Mouse (Mus musculus): ENCODE measurements at regions not wholly inside any gene's neighbourhood (a gene's known extent, or its start where the extent isn't known, plus 50 kb on each side); places are given as distances from the start of the nearest gene placed in this dataset.

GRCm38 (mm10) chr16:76899083-76899482, 114.4 kb upstream of the Usp25 start:
- Histone ChIP-seq H3K4me1 (peaks cover 4% of the 10 kb centered on the region; the same call in 1 of the 2 replicates), H3K36me3 (no peaks in the 10 kb centered on the region), H3K9ac (no peak overlapping the region), H3K27me3 (replicated peaks) (no peaks in the 10 kb centered on the region), H3K9me3 (no peaks in the 10 kb centered on the region), H3K4me2 (0 out of 2 replicates have a peak overlapping the region, but pooled peaks have one; percentile 38), H3K4me3 (no peak overlapping the region), H3K27ac (replicated peaks) (no peak overlapping the region)
- 16% methylated on average over 7 of the region's 7 CpGs for WGBS
- no peak for ATAC-seq (ENCODE audit: extremely low read depth, insufficient number of reproducible peaks, low FRiP score, low TSS enrichment)

GRCm38 (mm10) chr16:76896305-76896704, 117.2 kb upstream of the Usp25 start:
- no peak for ATAC-seq (ENCODE audit: extremely low read depth, insufficient number of reproducible peaks, low FRiP score, low TSS enrichment)

DNA sequence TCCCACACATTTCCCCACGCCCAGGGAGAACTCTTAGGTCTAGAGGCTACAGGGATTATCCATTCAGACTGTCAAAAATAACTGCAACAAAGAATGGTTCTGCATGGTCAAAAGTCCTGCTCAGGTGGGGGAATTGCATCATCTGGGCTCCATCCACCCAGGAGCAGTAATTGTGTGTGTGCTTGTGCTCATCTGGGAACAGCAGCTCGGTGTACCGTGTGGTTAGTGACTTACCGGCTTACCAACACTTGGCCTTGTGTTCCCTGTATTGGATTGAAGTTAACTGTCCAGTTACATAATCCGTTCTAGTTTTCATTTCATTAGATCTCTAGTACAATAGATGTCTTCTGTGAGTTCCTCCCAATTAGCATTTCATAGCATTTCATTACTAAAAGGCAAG, 117.7 kb upstream of the Usp25 start:
- Histone ChIP-seq H3K27me3 (replicated peaks) (no peaks in the 10 kb centered on the region), H3K4me1 (peaks cover 4% of the 10 kb centered on the region; the same call in 1 of the 2 replicates), H3K9ac (no peak overlapping the region), H3K4me3 (no peak overlapping the region), H3K36me3 (no peaks in the 10 kb centered on the region), H3K4me2 (no peak overlapping the region), H3K27ac (replicated peaks) (no peak overlapping the region), H3K9me3 (no peaks in the 10 kb centered on the region)
- WGBS, result 80% methylated on average over 5 of the region's 5 CpGs
- no peak for ATAC-seq (ENCODE audit: extremely low read depth, insufficient number of reproducible peaks, low FRiP score, low TSS enrichment)

More at GRCm38 (mm10) chr16:76896305-76896704, 117.2 kb upstream of the Usp25 start:
- peaks cover 4% of the 10 kb centered on the region; the same call in 1 of the 2 replicates for H3K4me1 ChIP-seq
- no peaks in the 10 kb centered on the region for H3K9me3 ChIP-seq
- peak overlapping the region; percentile 45 for H3K4me2 ChIP-seq
- no peaks in the 10 kb centered on the region for H3K36me3 ChIP-seq
- 0 out of 2 replicates have a peak overlapping the region, but pooled peaks have one; percentile 24 for H3K9ac ChIP-seq
- no peaks in the 10 kb centered on the region for H3K27me3 ChIP-seq (replicated peaks)
- no peak overlapping the region for H3K27ac ChIP-seq (replicated peaks)
- H3K4me3 ChIP-seq, result no peak overlapping the region; the same call in 1 of the 2 replicates
- WGBS, result 39% methylated on average over 13 of the region's 13 CpGs

DNA sequence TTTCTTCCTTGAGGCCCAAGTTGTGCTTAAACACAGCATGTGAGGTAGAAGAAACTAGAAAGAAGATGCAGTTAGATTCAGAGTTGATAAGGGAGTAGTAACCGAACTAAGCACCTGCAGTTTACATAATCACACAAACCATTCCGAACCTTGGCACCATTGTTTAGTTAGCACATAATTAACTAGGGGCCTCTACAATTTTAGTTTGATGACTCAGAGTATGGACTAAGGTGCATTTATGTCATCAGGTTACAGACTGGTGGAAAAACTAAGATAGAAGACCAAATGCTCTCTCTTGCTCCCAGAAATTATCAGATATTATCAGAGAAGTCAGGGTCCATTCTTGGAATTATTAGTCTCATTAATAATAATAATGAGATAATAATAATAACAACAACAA, 134.9 kb upstream of the Usp25 start:
- H3K36me3 ChIP-seq, result no peaks in the 10 kb centered on the region
- H3K27ac ChIP-seq (replicated peaks), result no peak overlapping the region
- 80% methylated on average over 2 of the region's 2 CpGs for WGBS
- no peak overlapping the region for H3K4me2 ChIP-seq
- H3K9ac ChIP-seq, result no peak overlapping the region
- no peak overlapping the region for H3K4me3 ChIP-seq
- H3K27me3 ChIP-seq (replicated peaks), result no peaks in the 10 kb centered on the region
- no peaks in the 10 kb centered on the region for H3K9me3 ChIP-seq
- no peak for ATAC-seq (ENCODE audit: extremely low read depth, insufficient number of reproducible peaks, low FRiP score, low TSS enrichment)
- no peaks in the 10 kb centered on the region for H3K4me1 ChIP-seq

DNA sequence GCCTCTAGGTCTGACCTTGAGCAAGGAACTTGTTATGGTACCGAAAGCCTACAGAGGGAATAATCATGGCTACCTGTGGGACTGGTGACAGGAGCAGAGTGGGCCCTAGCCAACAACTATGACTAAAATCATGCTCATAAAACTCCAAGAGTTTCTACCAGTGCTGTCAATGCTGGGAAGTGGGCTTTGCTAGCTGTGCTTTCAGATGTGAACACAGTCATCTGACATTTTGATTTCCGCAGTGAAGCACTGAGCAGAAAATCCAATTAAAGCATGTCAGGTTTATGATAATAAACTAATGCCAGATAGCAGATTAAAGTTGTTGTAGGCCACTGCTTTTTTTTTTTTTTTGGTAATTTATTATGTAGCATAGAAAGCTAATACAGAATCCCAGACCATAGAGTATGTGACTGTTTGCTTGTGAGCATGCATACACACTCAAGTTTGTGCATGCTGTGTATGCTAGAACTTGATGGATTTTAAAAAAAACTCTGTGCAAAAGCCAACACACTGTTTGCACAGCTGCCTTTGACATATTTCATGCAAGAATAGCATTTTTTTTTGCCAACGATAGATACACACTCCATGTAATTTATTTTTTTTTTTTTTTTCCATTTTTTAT, 138.0 kb upstream of the Usp25 start:
- Histone ChIP-seq H3K9me3 (no peaks in the 10 kb centered on the region), H3K27ac (replicated peaks) (no peak overlapping the region), H3K9ac (no peak overlapping the region), H3K4me2 (no peak overlapping the region), H3K4me1 (no peaks in the 10 kb centered on the region), H3K36me3 (no peaks in the 10 kb centered on the region), H3K27me3 (replicated peaks) (no peaks in the 10 kb centered on the region), H3K4me3 (no peak overlapping the region)
- 87% methylated on average over 3 of the region's 3 CpGs for WGBS
- ATAC-seq (ENCODE audit: extremely low read depth, insufficient number of reproducible peaks, low FRiP score, low TSS enrichment), result no peak

GRCm38 (mm10) chr16:76866465-76866802, 147.1 kb upstream of the Usp25 start:
- Histone ChIP-seq H3K9ac (no peak overlapping the region), H3K4me3 (no peak overlapping the region), H3K27ac (replicated peaks) (no peak overlapping the region), H3K27me3 (replicated peaks) (no peaks in the 10 kb centered on the region), H3K4me1 (no peaks in the 10 kb centered on the region), H3K4me2 (no peak overlapping the region), H3K9me3 (no peaks in the 10 kb centered on the region), H3K36me3 (no peaks in the 10 kb centered on the region)
- WGBS, result 37% methylated on average over 4 of the region's 4 CpGs
- ATAC-seq (ENCODE audit: extremely low read depth, insufficient number of reproducible peaks, low FRiP score, low TSS enrichment), result no peak

DNA sequence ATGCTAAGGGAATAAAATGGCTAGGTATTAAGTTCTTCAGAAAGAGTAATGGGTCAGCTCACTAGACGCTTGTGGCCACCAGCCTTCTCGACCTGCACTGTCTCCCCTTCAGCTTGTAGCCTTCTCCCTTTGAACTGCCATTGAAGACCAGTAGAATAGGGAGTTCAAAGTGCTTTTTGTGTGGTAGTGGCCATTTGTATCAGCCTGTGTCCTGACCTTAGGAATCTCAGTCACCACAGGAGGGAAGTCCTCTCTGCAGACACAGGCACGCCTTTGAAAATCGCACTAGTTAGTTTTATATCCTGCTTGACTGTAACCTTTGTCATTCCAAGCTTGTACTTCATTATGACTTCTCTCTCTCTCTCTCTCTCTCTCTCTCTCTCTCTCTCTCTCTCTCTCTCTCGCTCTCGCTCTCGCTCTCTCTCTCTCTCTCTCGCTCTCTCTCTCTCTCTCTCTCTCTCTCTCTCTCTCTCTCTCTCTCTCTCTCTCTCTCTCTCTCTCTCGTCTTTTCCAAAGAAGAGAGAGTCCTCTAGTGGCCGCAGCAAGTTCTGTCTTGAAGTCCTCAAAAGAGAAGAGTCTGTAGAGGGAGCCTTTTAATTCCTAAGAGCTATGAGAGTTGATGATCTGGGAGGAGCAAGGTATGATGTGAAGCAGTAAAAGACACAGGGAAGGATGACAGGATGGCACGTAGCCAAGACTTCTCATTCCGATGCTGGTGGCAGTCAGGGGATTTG, 147.6 kb upstream of the Usp25 start:
- 0 out of 2 replicates have a peak overlapping the region, but pooled peaks have one; percentile 52 for H3K9ac ChIP-seq
- H3K27ac ChIP-seq (replicated peaks), result no peak overlapping the region
- H3K27me3 ChIP-seq (replicated peaks), result no peaks in the 10 kb centered on the region
- no peak for ATAC-seq (ENCODE audit: extremely low read depth, insufficient number of reproducible peaks, low FRiP score, low TSS enrichment)
- WGBS, result 33% methylated on average over 7 of the region's 12 CpGs
- H3K36me3 ChIP-seq, result no peaks in the 10 kb centered on the region
- H3K4me1 ChIP-seq, result no peaks in the 10 kb centered on the region
- peak overlapping the region; percentile 63 for H3K4me2 ChIP-seq
- no peaks in the 10 kb centered on the region for H3K9me3 ChIP-seq
- peak overlapping the region; percentile 36 for H3K4me3 ChIP-seq

DNA sequence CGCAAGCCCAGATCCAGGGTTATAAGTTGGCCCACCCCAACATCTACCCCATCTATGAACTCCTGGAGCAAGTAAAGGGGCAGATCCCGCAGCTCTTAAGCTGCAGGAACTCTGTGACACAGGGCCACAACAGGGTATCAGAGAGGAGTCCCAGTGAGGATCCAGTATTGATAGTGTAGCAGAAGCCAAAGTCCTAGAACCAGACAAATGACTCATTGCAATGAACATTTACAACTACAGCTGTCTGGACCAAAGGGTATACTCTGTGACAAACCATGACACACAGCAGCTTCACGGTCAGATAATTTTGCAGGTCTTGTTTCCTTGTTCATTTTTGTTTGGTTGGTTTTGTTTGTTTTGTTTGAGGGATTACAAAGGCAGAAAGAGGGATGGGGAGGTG, 149.1 kb upstream of the Usp25 start:
- Histone ChIP-seq H3K9me3 (no peaks in the 10 kb centered on the region), H3K9ac (no peak overlapping the region), H3K27ac (replicated peaks) (no peak overlapping the region), H3K4me3 (no peak overlapping the region), H3K27me3 (replicated peaks) (no peaks in the 10 kb centered on the region), H3K4me1 (no peaks in the 10 kb centered on the region), H3K4me2 (no peak overlapping the region), H3K36me3 (no peaks in the 10 kb centered on the region)
- no peak for ATAC-seq (ENCODE audit: extremely low read depth, insufficient number of reproducible peaks, low FRiP score, low TSS enrichment)
- WGBS, result 84% methylated on average over 3 of the region's 3 CpGs

- Histone ChIP-seq H3K9ac (no peak overlapping the region), H3K27me3 (replicated peaks) (no peaks in the 10 kb centered on the region), H3K4me3 (no peak overlapping the region), H3K4me2 (no peak overlapping the region), H3K9me3 (no peaks in the 10 kb centered on the region), H3K36me3 (no peaks in the 10 kb centered on the region), H3K27ac (replicated peaks) (no peak overlapping the region), H3K4me1 (no peaks in the 10 kb centered on the region)
- ATAC-seq (ENCODE audit: extremely low read depth, insufficient number of reproducible peaks, low FRiP score, low TSS enrichment), result no peak
- WGBS, result 85% methylated on average over 2 of the region's 2 CpGs
Observed at GRCm38 (mm10) chr16:76855797-76856196, 157.7 kb upstream of the Usp25 start.

- no peak overlapping the region for H3K4me3 ChIP-seq
- no peaks in the 10 kb centered on the region for H3K4me1 ChIP-seq
- 64% methylated on average over 3 of the region's 3 CpGs for WGBS
- H3K27me3 ChIP-seq (replicated peaks), result no peaks in the 10 kb centered on the region
- no peak overlapping the region for H3K4me2 ChIP-seq
- H3K36me3 ChIP-seq, result no peaks in the 10 kb centered on the region
- H3K9ac ChIP-seq, result no peak overlapping the region
- no peaks in the 10 kb centered on the region for H3K9me3 ChIP-seq
- ATAC-seq (ENCODE audit: extremely low read depth, insufficient number of reproducible peaks, low FRiP score, low TSS enrichment), result no peak
- no peak overlapping the region for H3K27ac ChIP-seq (replicated peaks)
Observed at GRCm38 (mm10) chr16:76851396-76851795, 162.1 kb upstream of the Usp25 start.

DNA sequence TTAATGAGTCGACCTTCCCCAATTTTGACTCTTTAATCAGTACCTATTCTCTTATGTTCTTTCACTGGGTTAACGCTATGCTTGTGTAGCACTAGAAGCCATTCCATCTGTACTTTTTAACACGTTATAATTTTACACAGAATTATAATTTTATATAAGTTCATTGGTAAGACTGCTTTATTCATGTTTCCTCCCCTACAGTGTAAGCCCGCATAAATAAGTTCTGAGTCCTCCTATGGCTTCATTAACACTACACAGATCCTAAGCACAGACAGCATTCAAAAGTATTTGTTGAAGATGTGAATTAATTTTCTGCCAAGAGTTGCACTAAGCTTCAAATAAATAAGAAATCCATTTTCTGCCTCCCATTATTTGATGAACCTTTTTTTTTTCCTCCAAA, 176.1 kb upstream of the Usp25 start:
- 74% methylated on average over 4 of the region's 4 CpGs for WGBS
- Histone ChIP-seq H3K4me2 (no peak overlapping the region), H3K27me3 (replicated peaks) (no peaks in the 10 kb centered on the region), H3K9me3 (no peaks in the 10 kb centered on the region), H3K36me3 (no peaks in the 10 kb centered on the region), H3K4me1 (no peaks in the 10 kb centered on the region), H3K4me3 (no peak overlapping the region), H3K27ac (replicated peaks) (no peak overlapping the region), H3K9ac (no peak overlapping the region)
- no peak for ATAC-seq (ENCODE audit: extremely low read depth, insufficient number of reproducible peaks, low FRiP score, low TSS enrichment)

GRCm38 (mm10) chr16:76830371-76830770, 183.1 kb upstream of the Usp25 start:
- H3K27ac ChIP-seq (replicated peaks), result peak overlapping the region; percentile 9; the same call in 1 of the 2 replicates
- no peak overlapping the region for H3K4me3 ChIP-seq
- H3K9me3 ChIP-seq, result 0 out of 2 replicates have a peak, but pooled peaks cover 4% of the 10 kb centered on the region
- no peak overlapping the region for H3K9ac ChIP-seq
- H3K4me1 ChIP-seq, result 0 out of 2 replicates have a peak, but pooled peaks cover 4% of the 10 kb centered on the region
- no peaks in the 10 kb centered on the region for H3K27me3 ChIP-seq (replicated peaks)
- no peak overlapping the region for H3K4me2 ChIP-seq
- no peaks in the 10 kb centered on the region for H3K36me3 ChIP-seq
- 25% methylated on average over 3 of the region's 3 CpGs for WGBS
- no peak for ATAC-seq (ENCODE audit: extremely low read depth, insufficient number of reproducible peaks, low FRiP score, low TSS enrichment)
